Mouse (Mus musculus) forebrain, postnatal 0 days (tissue): ENCODE measurements at regions not wholly inside any gene's neighbourhood (a gene's known extent, or its start where the extent isn't known, plus 50 kb on each side); places are given as distances from the start of the nearest gene placed in this dataset.

ENCODE experiments used
- ATAC-seq: fragments of 200-750 bp; cut with Nextera tagmentation; 2 replicates; pipeline ENCODE4 v1.8.0; 2017; ENCODE audit warnings: mild to moderate bottlenecking, moderate library complexity
- DNase-seq: peaks from one replicate; pipeline ENCODE4 v3.0.0-alpha.2; 2015
- H3K27ac ChIP-seq: fragments of 300-500 bp; sonication (generic); 2 replicates; pipeline ENCODE4 v1.5.1; 2014; ENCODE audit warnings: low read depth, mild to moderate bottlenecking, antibody characterized with exemption, low read length, moderate library complexity, mixed read lengths
- H3K27me3 ChIP-seq: fragments of 300-500 bp; sonication (generic); 2 replicates; pipeline ENCODE4 v1.6.1; 2014; ENCODE audit warnings: mild to moderate bottlenecking, low read length, mixed read lengths; ENCODE audit not compliant: insufficient read depth
- H3K36me3 ChIP-seq: fragments of 300-500 bp; sonication (generic); 2 replicates; pipeline ENCODE4 v1.6.1; 2014; ENCODE audit warnings: mild to moderate bottlenecking, moderate library complexity; ENCODE audit not compliant: insufficient read depth
- H3K4me1 ChIP-seq: fragments of 300-500 bp; sonication (generic); 2 replicates; pipeline ENCODE4 v1.6.1; 2014; ENCODE audit warnings: antibody characterized with exemption; ENCODE audit not compliant: insufficient read depth
- H3K4me2 ChIP-seq: fragments of 300-500 bp; sonication (generic); 2 replicates; pipeline ENCODE4 v1.6.1; 2014; ENCODE audit warnings: low read depth, mild to moderate bottlenecking, moderate library complexity
- H3K4me3 ChIP-seq: fragments of 300-500 bp; sonication (generic); 2 replicates; pipeline ENCODE4 v1.5.1; 2014; ENCODE audit warnings: low read depth, low read length, mixed read lengths
- H3K9ac ChIP-seq: fragments of 300-500 bp; sonication (generic); 2 replicates; pipeline ENCODE4 v1.6.1; 2014; ENCODE audit warnings: mild to moderate bottlenecking
- H3K9me3 ChIP-seq: fragments of 300-500 bp; sonication (generic); 2 replicates; pipeline ENCODE4 v1.6.1; 2016; ENCODE audit warnings: low read length
- CTCF ChIP-seq: sonication (generic); IDR thresholded peaks from 2 replicates; pipeline ENCODE4 v1.5.1; 2016; ENCODE audit warnings: antibody characterized with exemption, control low read depth, low read depth
- WGBS: fragments of 180-500 bp; shearing (Covaris S2); extraction: QIAGEN DNeasy Blood & Tissue Kit; methylation state at CpG from one replicate; pipeline ENCODE4 v1.1.7; 2014; 5-methylcytosine and 5-hydroxymethylcytosine counted together

GRCm38 (mm10) chr2:101356709-101357108, 267.8 kb upstream of the Rag2 start:
- H3K9ac ChIP-seq: no peak overlapping the region

DNA sequence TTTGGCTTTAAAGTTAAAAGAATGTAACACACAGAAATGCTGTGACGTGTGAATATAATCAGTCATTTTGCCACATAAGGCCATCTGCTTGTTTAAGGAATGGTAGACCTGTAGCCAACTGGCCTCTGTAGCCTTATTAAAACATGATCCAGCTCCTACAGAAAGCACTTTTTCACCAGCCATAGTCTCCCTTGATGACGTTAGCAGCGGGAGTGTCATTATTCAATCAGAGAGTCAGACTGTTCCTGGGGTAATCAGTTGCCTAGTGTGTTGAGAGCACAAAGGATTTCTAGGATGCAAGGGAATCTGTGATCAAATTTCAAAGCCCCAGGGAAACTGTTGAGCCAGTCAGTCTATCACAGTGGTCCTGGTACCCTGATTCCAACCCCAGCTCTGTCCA, 260.3 kb upstream of the Rag2 start:
- no peaks in the 10 kb centered on the region for H3K27me3 ChIP-seq
- ATAC-seq: peak; percentile 54

More at GRCm38 (mm10) chr2:101356709-101357108, 267.8 kb upstream of the Rag2 start:
- Histone ChIP-seq H3K4me2 (no peak overlapping the region), H3K9me3 (no peaks in the 10 kb centered on the region), H3K36me3 (no peaks in the 10 kb centered on the region), H3K27me3 (no peaks in the 10 kb centered on the region), H3K27ac (no peak overlapping the region), H3K4me3 (no peak overlapping the region), H3K4me1 (no peaks in the 10 kb centered on the region)
- 33% methylated on average over 1 of the region's 1 CpGs for WGBS
- DNase-seq (no peak), ATAC-seq (no peak)
- TF ChIP-seq CTCF: no peak

GRCm38 (mm10) chr2:101368278-101368677, 256.2 kb upstream of the Rag2 start:
- 60% methylated on average over 4 of the region's 4 CpGs for WGBS
- Histone ChIP-seq H3K27me3 (no peaks in the 10 kb centered on the region), H3K36me3 (no peaks in the 10 kb centered on the region), H3K9ac (no peak overlapping the region), H3K27ac (no peak overlapping the region), H3K4me2 (no peak overlapping the region), H3K4me3 (no peak overlapping the region), H3K4me1 (no peaks in the 10 kb centered on the region), H3K9me3 (no peaks in the 10 kb centered on the region)
- peak; percentile 4 for DNase-seq
- ATAC-seq: no peak
- TF ChIP-seq CTCF: no peak

More for the DNA sequence above, 260.3 kb upstream of the Rag2 start:
- 36% methylated on average over 3 of the region's 3 CpGs for WGBS
- Histone ChIP-seq H3K9me3 (no peaks in the 10 kb centered on the region), H3K4me2 (no peak overlapping the region), H3K9ac (no peak overlapping the region), H3K27ac (no peak overlapping the region), H3K36me3 (no peaks in the 10 kb centered on the region), H3K4me3 (no peak overlapping the region), H3K4me1 (no peaks in the 10 kb centered on the region)
- DNase-seq: peak; percentile 26
- no peak for TF ChIP-seq CTCF

DNA sequence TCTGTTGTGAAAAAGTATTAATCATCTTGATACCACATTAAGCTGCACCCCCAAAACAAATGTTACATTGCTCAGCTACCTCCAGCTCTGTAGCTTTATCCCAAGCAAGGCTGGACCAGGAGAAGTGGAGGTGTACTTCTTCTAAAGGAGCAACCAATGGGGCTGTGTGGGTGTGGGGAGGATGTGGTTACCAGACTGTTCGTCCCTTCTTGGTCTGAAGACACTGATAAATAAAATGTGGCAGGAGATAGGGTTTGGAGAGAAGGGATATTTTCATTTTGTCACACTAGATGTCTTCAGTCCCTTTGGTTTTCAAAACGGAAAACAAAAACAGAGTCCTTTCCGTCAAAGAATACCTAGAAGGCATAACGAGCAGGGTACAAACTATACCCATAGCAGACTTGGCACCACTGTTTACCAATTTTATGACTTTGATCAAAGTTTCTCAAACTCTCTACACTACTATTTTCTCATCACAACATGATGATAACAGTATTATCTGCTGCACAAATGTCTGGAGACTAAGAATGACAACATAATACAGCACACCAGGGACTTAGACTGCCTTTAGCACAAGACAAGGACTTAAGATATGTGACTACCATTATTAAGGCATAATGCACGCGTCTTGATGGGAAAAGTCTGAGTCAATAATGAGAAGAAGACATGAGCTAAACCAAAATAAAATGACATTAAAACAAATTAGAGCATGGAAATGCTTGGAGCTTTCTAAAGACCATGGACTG, 253.4 kb upstream of the Rag2 start:
- H3K4me1 ChIP-seq: no peaks in the 10 kb centered on the region
- DNase-seq: no peak
- no peak overlapping the region for H3K4me2 ChIP-seq
- 84% methylated on average over 6 of the region's 6 CpGs for WGBS
- H3K4me3 ChIP-seq: no peak overlapping the region
- H3K9me3 ChIP-seq: no peaks in the 10 kb centered on the region
- H3K9ac ChIP-seq: no peak overlapping the region
- no peaks in the 10 kb centered on the region for H3K36me3 ChIP-seq
- no peak overlapping the region for H3K27ac ChIP-seq
- TF ChIP-seq CTCF: no peak
- ATAC-seq: no peak
- H3K27me3 ChIP-seq: no peaks in the 10 kb centered on the region

DNA sequence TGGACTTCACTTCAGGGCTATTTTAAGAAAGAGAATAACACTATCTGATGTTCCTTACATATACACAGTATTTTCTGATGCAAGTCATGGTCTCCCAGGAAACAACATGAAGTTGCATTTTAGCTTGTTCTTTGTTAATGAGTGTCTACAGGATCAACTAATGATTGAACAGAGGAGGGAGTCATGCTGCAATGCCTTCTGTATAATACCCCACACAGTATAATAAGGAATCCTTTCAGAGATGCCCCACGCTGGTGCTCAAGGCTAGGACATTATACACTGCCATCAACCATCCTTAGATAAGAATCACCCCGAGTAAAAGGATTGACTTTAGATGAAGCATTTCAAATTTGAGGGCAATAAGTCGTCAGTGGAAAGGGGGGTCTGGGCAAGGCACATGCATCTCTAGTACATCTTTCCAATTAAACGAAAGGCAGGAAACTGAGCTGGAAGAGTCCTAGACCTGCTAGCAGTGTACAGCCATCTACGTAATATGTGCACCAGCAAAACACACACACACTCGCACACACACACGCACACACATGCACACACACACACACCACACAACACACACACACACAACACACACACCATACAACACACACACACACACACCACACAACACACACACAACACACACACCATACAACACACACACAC, 252.6 kb upstream of the Rag2 start:
- DNase-seq (no peak), ATAC-seq (no peak)
- WGBS: 80% methylated on average over 7 of the region's 7 CpGs

DNA sequence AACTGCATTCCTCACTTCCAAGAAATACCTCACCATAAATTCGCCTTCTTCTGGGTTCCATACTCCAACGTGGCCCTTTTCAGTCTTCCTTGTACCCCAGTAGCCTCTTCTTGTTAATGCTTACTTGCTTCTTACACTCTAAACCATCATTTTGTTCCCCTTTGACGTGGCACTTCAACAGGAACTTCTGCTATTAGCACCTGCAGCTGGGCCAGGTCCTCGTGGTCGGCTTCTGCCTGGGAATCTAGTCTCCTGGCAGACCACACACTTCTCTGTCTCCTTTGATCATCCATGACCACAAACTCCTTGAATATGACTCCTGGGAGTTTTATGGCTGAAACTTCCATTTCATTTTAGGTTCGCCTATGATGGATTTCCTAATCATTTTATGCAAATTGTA, 243.9 kb upstream of the Rag2 start:
- 84% methylated on average over 6 of the region's 6 CpGs for WGBS
- Histone ChIP-seq H3K36me3 (no peaks in the 10 kb centered on the region), H3K9me3 (no peaks in the 10 kb centered on the region), H3K4me2 (no peak overlapping the region), H3K27me3 (no peaks in the 10 kb centered on the region), H3K27ac (no peak overlapping the region), H3K4me3 (no peak overlapping the region), H3K9ac (no peak overlapping the region), H3K4me1 (no peaks in the 10 kb centered on the region)
- TF ChIP-seq CTCF: no peak
- ATAC-seq: no peak
- DNase-seq: no peak

More for the DNA sequence above, 252.6 kb upstream of the Rag2 start:
- H3K4me2 ChIP-seq: no peak overlapping the region
- no peak for TF ChIP-seq CTCF
- H3K9me3 ChIP-seq: no peaks in the 10 kb centered on the region
- no peak overlapping the region for H3K27ac ChIP-seq
- no peaks in the 10 kb centered on the region for H3K36me3 ChIP-seq
- no peak overlapping the region for H3K9ac ChIP-seq
- H3K27me3 ChIP-seq: no peaks in the 10 kb centered on the region
- H3K4me3 ChIP-seq: no peak overlapping the region
- no peaks in the 10 kb centered on the region for H3K4me1 ChIP-seq

- Histone ChIP-seq H3K9me3 (no peaks in the 10 kb centered on the region), H3K4me2 (no peak overlapping the region), H3K4me3 (no peak overlapping the region), H3K27me3 (no peaks in the 10 kb centered on the region), H3K9ac (no peak overlapping the region), H3K4me1 (no peaks in the 10 kb centered on the region), H3K27ac (no peak overlapping the region), H3K36me3 (no peaks in the 10 kb centered on the region)
- DNase-seq: no peak
- WGBS: 96% methylated on average over 1 of the region's 1 CpGs
- no peak for ATAC-seq
- TF ChIP-seq CTCF: no peak
Observed at GRCm38 (mm10) chr2:101415002-101415401, 209.5 kb upstream of the Rag2 start.
